Comparison of ENCODE assay signal across 27 mouse cellular contexts in the genomic region with DNA sequence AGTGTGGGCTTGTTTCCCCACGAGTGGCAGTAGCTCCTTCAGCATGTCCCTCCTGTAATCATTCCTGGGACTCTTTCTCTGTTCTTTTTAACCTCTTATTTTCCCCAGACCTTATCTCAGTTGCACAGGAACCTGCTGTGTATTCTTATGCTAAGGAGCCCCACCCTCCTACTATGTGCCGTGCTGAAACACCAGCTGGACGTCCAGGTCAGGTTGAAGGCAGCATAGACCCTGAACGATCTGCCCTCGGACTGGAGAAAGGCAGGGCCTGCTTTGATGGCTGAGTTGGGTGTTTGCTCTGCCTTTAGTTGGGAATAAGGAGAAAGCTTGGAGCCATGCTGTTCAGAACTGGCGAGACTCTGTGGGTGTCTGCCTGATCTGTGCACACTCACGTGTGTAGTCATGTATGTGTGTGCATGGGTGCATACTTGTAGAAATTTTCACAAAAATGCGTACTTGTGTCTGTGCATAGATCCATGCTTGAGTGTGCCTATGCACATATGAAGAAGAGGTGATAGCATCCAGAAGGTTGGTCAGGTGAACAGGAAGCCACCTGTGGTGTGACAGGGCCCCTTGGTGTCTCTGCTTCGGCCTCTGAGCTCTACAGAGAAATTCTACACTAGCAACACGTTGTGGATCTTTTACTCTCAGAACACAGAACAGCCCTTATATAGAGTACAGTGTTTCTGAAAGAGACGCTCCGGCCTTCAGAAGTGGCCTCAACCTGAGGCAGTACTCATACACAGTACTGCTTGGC. TPM values are rescaled to one million over a fixed set of nuclear protein-coding genes. Genes with fewer than 3 reads are reported as not detected.
DNase-seq lines count a peak whose midpoint lies in the region; ATAC-seq and TF ChIP-seq lines count a peak whose summit lies in the region.
"Had no signal": no experiment of that assay in that cellular context is flagged by ENCODE, and none has a peak within 500 bp of the region (broad histone marks: within the 10 kb centered on the region; RNA-seq: fewer than 3 reads in every experiment).

No protein-coding gene starts in this region.

- no peaks in the 10 kb centered on the region for H3K9me3 ChIP-seq in ES-Bruce4 (replicated peaks; ENCODE audit: control insufficient read depth, insufficient read depth, low read length, poor library complexity, severe bottlenecking)
- no peaks in the 10 kb centered on the region for H3K9me3 ChIP-seq in intestine, postnatal 0 days (ENCODE audit: control insufficient read depth)
- H3K9me3 ChIP-seq: embryonic facial prominence, embryonic 12.5 days; embryonic facial prominence, embryonic 15.5 days; hindbrain, embryonic 10.5 days; hindbrain, embryonic 13.5 days; intestine, embryonic 15.5 days had no signal

- H3K4me1 ChIP-seq in ES-Bruce4 (ENCODE audit: control insufficient read depth, insufficient read depth, low read length), result peaks cover 12% of the 10 kb centered on the region
- 0 out of 2 replicates have a peak, but pooled peaks cover 3% of the 10 kb centered on the region for H3K4me1 ChIP-seq in intestine, postnatal 0 days (replicated peaks; ENCODE audit: control insufficient read depth, insufficient read depth, low read length)

- WGBS in intestine, postnatal 0 days, result 75% methylated on average over 12 of the region's 12 CpGs

- no peaks in the 10 kb centered on the region for H3K36me3 ChIP-seq in ES-Bruce4 (ENCODE audit: control insufficient read depth, insufficient read depth, low read length, poor library complexity, severe bottlenecking)
- H3K36me3 ChIP-seq in intestine, postnatal 0 days (ENCODE audit: control insufficient read depth, insufficient read depth), result no peaks in the 10 kb centered on the region
- H3K36me3 ChIP-seq: embryonic facial prominence, embryonic 12.5 days; embryonic facial prominence, embryonic 15.5 days; G1E; hindbrain, embryonic 10.5 days; hindbrain, embryonic 13.5 days; intestine, embryonic 15.5 days had no signal

- H3K4me2 ChIP-seq in intestine, postnatal 0 days (replicated peaks; ENCODE audit: low read depth), result no peak overlapping the region
- H3K4me2 ChIP-seq: embryonic facial prominence, embryonic 12.5 days; embryonic facial prominence, embryonic 15.5 days; heart, embryonic 11.5 days; hindbrain, embryonic 13.5 days; intestine, embryonic 15.5 days had no signal

- intact Hi-C loops in heart, postnatal 36 days (cut with DNase I), result no loop called here

- H3K4me3 ChIP-seq in ES-Bruce4 (ENCODE audit: low read depth, low read length), result no peak overlapping the region
- no peak overlapping the region for H3K4me3 ChIP-seq in intestine, postnatal 0 days (ENCODE audit: low read depth, low read length)
- H3K4me3 ChIP-seq: embryonic facial prominence, embryonic 12.5 days; embryonic facial prominence, embryonic 15.5 days; gastrocnemius, adult 2 months; hindbrain, embryonic 10.5 days; hindbrain, embryonic 13.5 days; intestine, embryonic 15.5 days had no signal

- TF ChIP-seq EP300 in ES-Bruce4 (IDR thresholded peaks at IDR 0.05; ENCODE audit: insufficient read depth, low read depth, low read length), result peak; percentile 92

- H3K27ac ChIP-seq in ES-Bruce4 (ENCODE audit: insufficient read depth, low read length), result peak overlapping the region; percentile 35
- no peak overlapping the region for H3K27ac ChIP-seq in intestine, postnatal 0 days (ENCODE audit: low read depth, low read length)
- H3K27ac ChIP-seq: embryonic facial prominence, embryonic 12.5 days; embryonic facial prominence, embryonic 15.5 days; gastrocnemius, adult 2 months; hindbrain, embryonic 10.5 days; hindbrain, embryonic 13.5 days; intestine, embryonic 15.5 days had no signal

- H3K27me3 ChIP-seq in ES-Bruce4 (ENCODE audit: control insufficient read depth, insufficient read depth, low read length, poor library complexity, severe bottlenecking), result peaks cover 2% of the 10 kb centered on the region; the same call in 1 of the 2 replicates
- peaks cover 23% of the 10 kb centered on the region for H3K27me3 ChIP-seq in intestine, postnatal 0 days (replicated peaks; ENCODE audit: control insufficient read depth, insufficient read depth, low read length)
- H3K27me3 ChIP-seq: Patski had no signal

- no peak for ATAC-seq in intestine, postnatal 0 days
- ATAC-seq: activated CD4-positive, CD25-positive, alpha-beta regulatory T cell, adult 4 months; CD4-positive, CD25-positive, alpha-beta regulatory T cell, adult 4 months; forebrain, embryonic 14.5 days; forebrain, postnatal 0 days; hindbrain, embryonic 16.5 days; intestine, embryonic 15.5 days; Patski had no signal

- no peak for TF ChIP-seq CTCF in ES-Bruce4 (IDR thresholded peaks at IDR 0.05; ENCODE audit: low read depth, low read length)
- TF ChIP-seq CTCF in intestine, postnatal 0 days (IDR thresholded peaks at IDR 0.05; ENCODE audit: low read depth), result no peak

- TF ChIP-seq POLR2A in ES-Bruce4 (IDR thresholded peaks at IDR 0.05; ENCODE audit: insufficient read depth, low read length), result no peak

- DNase-seq in cerebellum, adult 8-10 months, result peak; percentile 34
- DNase-seq in cerebellum, adult 11 months, result no peak
- DNase-seq in ES-CJ7 (ENCODE audit: low read depth, low spot score), result peak; percentile 57
- no peak for DNase-seq in heart, postnatal 36 days
- DNase-seq: adrenal gland, adult 8-10 months; adrenal gland, postnatal 25 days; cerebellum, postnatal 10 days; forebrain, postnatal 0 days; gastrocnemius, adult 2 months; gastrocnemius, postnatal 14 days; heart, adult 11 months; kidney, adult 18-20 months had no signal

- no peak overlapping the region for H3K9ac ChIP-seq in ES-Bruce4 (ENCODE audit: low read depth, poor library complexity, severe bottlenecking)
- H3K9ac ChIP-seq in intestine, postnatal 0 days (ENCODE audit: low read depth, low read length), result no peak overlapping the region
- H3K9ac ChIP-seq: embryonic facial prominence, embryonic 12.5 days; embryonic facial prominence, embryonic 15.5 days; forebrain, postnatal 0 days; hindbrain, embryonic 13.5 days; intestine, embryonic 15.5 days had no signal

RNA-seq across cellular contexts. Expression of a gene that starts 5.4 kb away (rescaled TPM):
- polyA plus RNA-seq in ES-Bruce4 (2011; ENCODE audit: insufficient read depth, insufficient read length, low read depth, missing spikeins), result 5.7 and 6.2 TPM in 2 replicates
- 1 to 10 TPM; 1.6 to 2.0 TPM for total RNA-seq in heart, postnatal 36 days (2021)
- 0.40 and 0.52 TPM in 2 replicates for polyA plus RNA-seq in intestine, postnatal 0 days (2015; fragmentation: Nextera tagmentation; extraction: Ambion mirVana)
- total RNA-seq: common myeloid progenitor, adult 5-6 weeks had no signal
- polyA plus RNA-seq: CD4-positive, CD25-positive, alpha-beta regulatory T cell, adult 4 months; G1E had no signal

Comparison
In these comparisons a context has a peak if more than half of its experiments do, and no peak if none do; other contexts are left out.
1. DNase-seq: peak in cerebellum, adult 8-10 months (single experiment) and ES-CJ7 (single experiment); none in cerebellum, adult 11 months (single experiment) and heart, postnatal 36 days (0 of 2).